Mouse (Mus musculus) small intestine, adult 2 months (tissue): ENCODE measurements around the gene Wnt11. TPM values are rescaled to one million over a fixed set of nuclear protein-coding genes. Genes with fewer than 3 reads are reported as not detected.
A peak's percentile ranks its signal among the peaks of the same experiment; 100 is the strongest.

ENCODE experiments used
- H3K27ac ChIP-seq: fragments of 200-500 bp; 2 replicates; pipeline ENCODE4 v1.5.1; 2012; ENCODE audit warnings: low read depth, low read length, control low read depth, inconsistent platforms; ENCODE audit not compliant: insufficient read depth
- H3K27me3 ChIP-seq: fragments of 200-500 bp; 2 replicates; pipeline ENCODE4 v1.6.1; 2012; ENCODE audit warnings: mild to moderate bottlenecking, moderate library complexity, low read length, inconsistent platforms; ENCODE audit not compliant: control insufficient read depth, insufficient read depth
- H3K36me3 ChIP-seq: fragments of 200-500 bp; 2 replicates; pipeline ENCODE4 v1.6.1; 2012; ENCODE audit warnings: mild to moderate bottlenecking, low read length, control low read depth, inconsistent platforms; ENCODE audit not compliant: control insufficient read depth, insufficient read depth
- H3K4me1 ChIP-seq: fragments of 200-500 bp; 2 replicates; pipeline ENCODE4 v1.6.1; 2012; ENCODE audit warnings: low read length, inconsistent platforms, mixed read lengths; ENCODE audit not compliant: control insufficient read depth, insufficient read depth, insufficient read length
- H3K4me3 ChIP-seq: fragments of 200-500 bp; 2 replicates; pipeline ENCODE4 v1.5.1; 2012; ENCODE audit warnings: low read depth, mild to moderate bottlenecking, control low read depth, inconsistent platforms, low read length, moderate library complexity
- CTCF ChIP-seq: fragments of 200-500 bp; IDR thresholded peaks from 2 replicates; pipeline ENCODE4 v1.5.1; 2012; ENCODE audit warnings: low read depth, mild to moderate bottlenecking, control low read depth, inconsistent platforms, low read length, moderate library complexity, mixed read lengths; ENCODE audit not compliant: insufficient replicate concordance, insufficient read length; ENCODE audit errors: extremely low read depth
- POLR2A ChIP-seq: fragments of 200-500 bp; IDR thresholded peaks from 2 replicates; pipeline ENCODE4 v1.6.1; 2012; ENCODE audit warnings: low read depth, mild to moderate bottlenecking, control low read depth, inconsistent platforms, low read length, moderate library complexity
- WGBS: fragments of 180-500 bp; shearing (Covaris S2); methylation state at CpG from one replicate; pipeline ENCODE4 v1.1.7; 2018; 5-methylcytosine and 5-hydroxymethylcytosine counted together
- polyA plus RNA-seq: library from polyadenylated mRNA; depleted of rRNA; stranded (reverse); fragments of >200 nt; gene quantifications from 2 replicates; pipeline ENCODE4 v1.2.3, GENCODE M21; 2012

Wnt11 gene
- polyA plus RNA-seq, 1 experiment, result 2.8 TPM

DNA sequence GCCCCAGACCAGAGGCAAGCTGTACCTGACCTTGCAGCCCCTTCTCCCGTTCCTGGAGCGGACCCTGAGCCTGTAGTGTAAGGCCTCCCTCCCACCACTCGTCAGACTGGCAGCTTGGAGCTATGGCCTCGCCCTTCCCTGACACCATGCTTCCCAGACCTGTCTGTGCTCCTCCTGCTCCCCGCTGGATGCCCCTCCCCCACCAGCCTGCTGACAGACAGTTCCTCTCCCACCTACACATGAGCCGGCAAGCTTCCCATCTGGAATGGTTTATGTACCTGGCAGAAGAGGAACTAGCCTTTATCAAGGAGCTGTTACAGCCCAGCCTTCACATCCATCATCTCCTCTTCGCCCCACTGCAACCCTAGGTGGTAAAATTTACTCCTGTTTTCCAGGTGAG is 6.0 kb upstream of the Wnt11 start:
- H3K27me3 ChIP-seq, result peaks cover 8% of the 10 kb centered on the region; the same call in 1 of the 2 replicates
- no peak overlapping the region for H3K27ac ChIP-seq
- WGBS, result 40% methylated on average over 7 of the region's 7 CpGs
- H3K4me3 ChIP-seq, result no peak overlapping the region
- no peaks in the 10 kb centered on the region for H3K36me3 ChIP-seq
- TF ChIP-seq CTCF (no peak), POLR2A (no peak)
- no peaks in the 10 kb centered on the region for H3K4me1 ChIP-seq

DNA sequence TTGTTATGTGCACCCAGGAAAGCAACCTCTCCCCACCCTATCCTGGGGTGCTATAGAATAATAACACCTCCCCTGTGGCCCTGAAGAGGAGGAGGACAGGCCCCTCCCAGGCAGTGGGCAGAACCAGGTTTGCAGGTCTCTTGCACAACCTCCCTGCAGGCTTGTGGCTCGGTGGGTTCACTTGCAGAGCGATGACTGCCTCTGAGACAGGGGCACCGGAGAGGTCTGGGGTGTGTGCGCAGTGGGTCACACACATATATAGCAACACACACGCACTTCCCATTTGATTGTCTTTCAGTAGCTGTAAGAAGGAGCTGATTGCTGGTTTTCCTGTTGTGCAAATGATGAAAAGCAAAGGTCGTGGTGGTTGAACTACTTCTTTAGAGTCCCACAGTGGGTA is 3.6 kb upstream of the Wnt11 start:
- WGBS, result 61% methylated on average over 6 of the region's 6 CpGs
- no peak overlapping the region for H3K4me3 ChIP-seq
- peaks cover 16% of the 10 kb centered on the region for H3K4me1 ChIP-seq
- no peaks in the 10 kb centered on the region for H3K36me3 ChIP-seq
- H3K27ac ChIP-seq, result no peak overlapping the region
- TF ChIP-seq CTCF (no peak), POLR2A (no peak)
- H3K27me3 ChIP-seq, result peaks cover 33% of the 10 kb centered on the region

DNA sequence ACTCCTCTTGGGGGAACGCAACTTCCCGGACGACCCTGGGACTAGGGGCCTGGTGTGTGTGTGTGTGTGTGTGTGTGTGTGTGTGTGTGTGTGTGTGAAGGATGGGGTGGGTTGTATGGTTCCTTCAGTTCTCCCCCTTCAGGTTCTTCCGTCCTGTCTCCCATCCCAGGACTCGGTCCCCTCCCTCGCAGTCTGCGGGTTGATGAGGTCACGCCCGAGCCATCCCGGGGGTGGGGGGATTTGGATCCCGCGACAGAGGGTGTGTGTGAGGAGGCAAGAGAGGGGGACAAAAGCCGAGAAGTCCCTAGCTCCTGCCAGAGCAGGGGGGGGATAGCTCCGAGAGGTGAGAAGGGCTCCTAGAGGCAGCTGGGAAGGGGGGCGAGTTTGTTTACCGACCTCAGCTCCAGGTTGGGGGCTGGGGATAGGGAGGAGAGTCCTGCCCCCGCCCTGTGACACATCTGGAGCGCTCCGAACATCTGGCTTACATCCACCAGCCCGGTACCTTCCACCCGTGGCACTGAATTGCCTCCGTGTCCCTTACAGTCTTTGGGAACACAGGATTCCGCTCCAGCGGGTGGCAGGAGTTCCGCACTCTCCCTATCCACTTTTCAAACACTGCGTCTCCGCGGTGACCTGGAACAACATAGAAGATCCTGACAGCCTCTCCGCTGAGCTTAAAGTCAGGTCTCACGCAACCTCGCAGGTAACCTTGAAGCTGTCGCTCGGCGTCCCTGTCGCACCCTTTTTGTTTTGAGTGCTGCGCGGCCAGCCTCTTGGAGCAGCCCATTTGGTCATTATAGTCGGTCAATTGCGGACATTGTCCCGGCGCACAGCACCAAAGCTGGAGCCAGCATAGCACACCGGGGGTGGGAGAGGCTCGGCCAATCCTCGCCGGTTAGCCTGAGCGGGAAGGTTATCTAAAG is 868 bp downstream of the Wnt11 start:
- H3K27ac ChIP-seq, result no peak overlapping the region
- H3K4me3 ChIP-seq, result peak overlapping the region; percentile 63
- TF ChIP-seq CTCF, result no peak
- TF ChIP-seq POLR2A, result no peak
- H3K36me3 ChIP-seq, result no peaks in the 10 kb centered on the region
- peaks cover 59% of the 10 kb centered on the region for H3K27me3 ChIP-seq
- WGBS, result 1% methylated on average over 45 of the region's 46 CpGs
- peaks cover 32% of the 10 kb centered on the region for H3K4me1 ChIP-seq

DNA sequence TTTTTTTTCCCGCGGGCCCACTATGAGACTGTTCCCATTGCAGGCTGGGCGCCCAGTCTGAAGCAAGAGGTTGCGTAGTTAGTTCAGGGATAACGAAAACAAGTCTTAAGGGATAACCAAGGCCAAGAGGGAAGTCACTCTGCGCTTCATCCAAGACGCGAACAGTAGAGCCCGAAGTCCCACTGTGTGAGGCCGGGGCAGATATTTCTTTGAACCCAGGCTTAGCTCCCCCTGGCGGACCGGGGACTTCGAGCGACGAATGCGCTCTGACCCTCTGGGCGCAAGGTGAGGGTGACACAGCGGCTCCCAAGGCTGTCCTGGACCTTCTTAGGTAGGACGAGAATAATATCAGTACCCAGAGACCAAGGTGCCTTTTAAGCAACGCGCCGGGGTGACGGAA is 1.7 kb downstream of the Wnt11 start:
- Histone ChIP-seq H3K27me3 (peaks cover 57% of the 10 kb centered on the region), H3K36me3 (no peaks in the 10 kb centered on the region), H3K4me1 (peaks cover 32% of the 10 kb centered on the region), H3K27ac (no peak overlapping the region), H3K4me3 (peak overlapping the region; percentile 63)
- 3% methylated on average over 23 of the region's 23 CpGs for WGBS
- TF ChIP-seq POLR2A (no peak), CTCF (peak; percentile 47; the same call in 1 of the 2 replicates)

DNA sequence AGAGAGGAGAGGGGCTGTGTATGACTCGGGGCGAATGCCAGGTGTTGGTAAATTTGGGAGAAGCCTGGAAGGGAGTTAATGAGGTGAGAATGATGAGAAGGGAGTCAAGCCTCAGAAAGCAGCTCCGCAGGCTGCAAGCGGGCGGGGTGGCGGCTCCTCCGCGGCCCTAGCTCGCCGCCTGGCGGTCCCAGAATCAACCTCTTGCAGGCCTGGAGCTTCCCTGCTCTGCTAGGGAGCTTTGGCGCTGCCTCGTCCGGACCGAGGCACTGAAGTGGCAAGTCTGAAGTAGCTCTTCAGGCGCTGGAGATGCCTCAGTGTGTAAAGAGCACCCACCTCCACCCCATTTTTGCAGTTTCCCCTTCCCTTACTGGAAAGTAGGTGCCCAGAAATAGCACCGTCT is 3.0 kb downstream of the Wnt11 start:
- TF ChIP-seq POLR2A (no peak), CTCF (peak; percentile 71)
- Histone ChIP-seq H3K27me3 (peaks cover 52% of the 10 kb centered on the region), H3K4me1 (peaks cover 39% of the 10 kb centered on the region), H3K27ac (no peak overlapping the region), H3K4me3 (peak overlapping the region; percentile 9; the same call in 1 of the 2 replicates), H3K36me3 (no peaks in the 10 kb centered on the region)
- under 1% methylated on average over 17 of the region's 17 CpGs for WGBS

DNA sequence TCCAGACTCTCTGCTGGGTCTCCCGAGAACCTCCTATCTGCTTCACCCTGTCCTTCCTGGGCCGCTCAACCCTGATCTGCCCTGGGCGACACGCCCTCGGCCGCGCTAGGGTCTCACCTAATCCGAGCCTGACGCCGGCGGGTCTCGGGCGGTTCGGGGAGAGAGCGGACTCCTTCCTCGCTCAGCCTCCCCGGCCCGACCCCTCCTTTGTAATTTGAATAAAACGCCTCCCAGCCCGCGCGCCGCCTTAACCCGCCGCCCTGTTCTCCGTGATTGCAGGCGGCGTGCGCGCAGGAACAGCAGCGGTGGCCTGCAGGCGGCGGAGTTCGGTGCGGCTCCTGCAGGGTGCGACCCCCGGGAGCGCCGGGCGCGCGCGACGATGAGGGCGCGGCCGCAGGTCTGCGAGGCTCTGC is 3.8 kb downstream of the Wnt11 start:
- WGBS, result under 1% methylated on average over 48 of the region's 48 CpGs
- Histone ChIP-seq H3K36me3 (no peaks in the 10 kb centered on the region), H3K27me3 (peaks cover 52% of the 10 kb centered on the region), H3K27ac (no peak overlapping the region), H3K4me3 (peak overlapping the region; percentile 55), H3K4me1 (peaks cover 46% of the 10 kb centered on the region)
- TF ChIP-seq CTCF (no peak), POLR2A (no peak)

DNA sequence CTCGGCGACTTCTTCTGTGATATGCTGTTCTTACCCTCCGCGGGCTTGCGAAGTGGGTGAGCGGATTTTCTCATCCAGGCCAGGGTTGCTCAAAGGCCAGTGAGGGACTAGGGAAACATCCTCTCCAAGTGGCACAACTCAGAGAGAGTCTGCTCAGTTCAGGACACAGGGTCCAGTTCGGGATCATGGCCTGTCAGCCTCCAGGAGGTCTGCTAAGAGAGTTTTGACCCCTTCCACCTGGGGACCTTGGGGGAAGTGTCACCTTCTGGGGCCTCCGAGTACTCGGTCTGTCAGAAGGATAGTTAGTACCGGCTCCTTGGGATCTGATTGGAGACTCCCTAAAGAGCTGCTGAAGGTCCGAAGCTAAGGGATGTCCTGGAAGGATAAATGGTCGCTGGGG is 4.4 kb downstream of the Wnt11 start:
- 16% methylated on average over 12 of the region's 12 CpGs for WGBS
- H3K4me1 ChIP-seq, result peaks cover 47% of the 10 kb centered on the region
- peaks cover 46% of the 10 kb centered on the region for H3K27me3 ChIP-seq
- no peaks in the 10 kb centered on the region for H3K36me3 ChIP-seq
- peak overlapping the region; percentile 55 for H3K4me3 ChIP-seq
- no peak for TF ChIP-seq CTCF
- TF ChIP-seq POLR2A, result no peak
- H3K27ac ChIP-seq, result no peak overlapping the region

DNA sequence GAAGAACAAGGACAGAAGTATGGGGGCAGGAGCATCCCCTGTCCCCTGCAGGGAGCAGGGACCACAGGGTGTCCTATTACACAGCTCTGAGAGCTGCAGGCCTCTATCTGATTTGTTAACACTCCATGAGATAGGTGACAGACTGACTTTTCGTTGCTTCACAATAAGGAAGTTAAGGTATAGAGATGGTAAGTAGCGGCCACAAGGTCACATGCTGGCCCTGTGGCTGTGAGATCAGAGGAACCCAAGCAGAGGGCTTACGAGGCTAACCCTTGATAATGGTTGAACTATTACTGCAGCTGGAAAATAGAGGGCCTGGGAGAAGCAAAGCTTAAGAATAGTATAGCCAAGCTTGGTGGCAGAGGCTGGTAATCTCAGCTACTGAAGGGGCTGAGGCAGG is 5.9 kb downstream of the Wnt11 start:
- no peaks in the 10 kb centered on the region for H3K36me3 ChIP-seq
- 70% methylated on average over 3 of the region's 3 CpGs for WGBS
- peaks cover 32% of the 10 kb centered on the region for H3K27me3 ChIP-seq
- no peak overlapping the region for H3K27ac ChIP-seq
- H3K4me3 ChIP-seq, result no peak overlapping the region
- H3K4me1 ChIP-seq, result peaks cover 34% of the 10 kb centered on the region
- TF ChIP-seq CTCF (no peak), POLR2A (no peak)
